Mouse (Mus musculus) hindbrain, embryonic 11.5 days (tissue): ENCODE data around the gene Ptafr. TPM values are rescaled to one million over a fixed set of nuclear protein-coding genes. Genes with fewer than 3 reads are reported as not detected.
A peak's percentile ranks its signal among the peaks of the same experiment; 100 is the strongest.

ENCODE experiments used
- ATAC-seq: fragments of 200-750 bp; cut with Nextera tagmentation; 2 replicates; pipeline ENCODE4 v1.8.0; 2017; ENCODE audit warnings: mild to moderate bottlenecking, moderate TSS enrichment, moderate library complexity; ENCODE audit not compliant: low FRiP score
- DNase-seq: peaks from one replicate; pipeline ENCODE4 v3.0.0-alpha.2; 2015; ENCODE audit warnings: low spot score
- H3K27ac ChIP-seq: fragments of 300-500 bp; sonication (generic); 2 replicates; pipeline ENCODE4 v1.5.1; 2014; ENCODE audit warnings: mild to moderate bottlenecking, low read depth, low read length
- H3K27me3 ChIP-seq: fragments of 300-500 bp; sonication (generic); 2 replicates; pipeline ENCODE4 v1.6.1; 2014; ENCODE audit warnings: mild to moderate bottlenecking, low read length, moderate library complexity, mixed read lengths; ENCODE audit not compliant: control insufficient read depth, insufficient read depth
- H3K36me3 ChIP-seq: fragments of 300-500 bp; sonication (generic); 2 replicates; pipeline ENCODE4 v1.6.1; 2014; ENCODE audit warnings: mild to moderate bottlenecking, low read length, moderate library complexity, mixed read lengths; ENCODE audit not compliant: control insufficient read depth, insufficient read depth
- H3K4me1 ChIP-seq: fragments of 300-500 bp; sonication (generic); replicated peaks from 2 replicates; pipeline ENCODE4 v1.6.1; 2014; ENCODE audit warnings: low read length, mixed read lengths; ENCODE audit not compliant: control insufficient read depth, insufficient read depth
- H3K4me2 ChIP-seq: fragments of 300-500 bp; sonication (generic); replicated peaks from 2 replicates; pipeline ENCODE4 v1.6.1; 2014; ENCODE audit warnings: mild to moderate bottlenecking, low read depth, low read length
- H3K4me3 ChIP-seq: fragments of 300-500 bp; sonication (generic); 2 replicates; pipeline ENCODE4 v1.5.1; 2014; ENCODE audit warnings: low read depth, low read length
- H3K9ac ChIP-seq: fragments of 300-500 bp; sonication (generic); 2 replicates; pipeline ENCODE4 v1.6.1; 2014; ENCODE audit warnings: low read depth, low read length
- H3K9me3 ChIP-seq: fragments of 300-500 bp; sonication (generic); 2 replicates; pipeline ENCODE4 v1.6.1; 2016; ENCODE audit warnings: low read length; ENCODE audit not compliant: control insufficient read depth
- WGBS: fragments of 180-500 bp; shearing (Covaris S2); extraction: QIAGEN DNeasy Blood & Tissue Kit; methylation state at CpG from one replicate; pipeline ENCODE4 v1.1.7; 2014; 5-methylcytosine and 5-hydroxymethylcytosine counted together
- polyA plus RNA-seq: library from polyadenylated mRNA; unstranded; fragments of >200 nt; fragmentation: Nextera tagmentation; extraction: Ambion mirVana; gene quantifications from 2 replicates; pipeline ENCODE4 v1.2.1, GENCODE M21; 2014

Gene Ptafr
- polyA plus RNA-seq, 1 experiment from 2014 or later: 0.37 TPM

GRCm38 (mm10) chr4:132611320-132611719, 47.5 kb downstream of the Ptafr start:
- Histone ChIP-seq H3K4me2 (no peak overlapping the region), H3K9ac (no peak overlapping the region), H3K36me3 (no peaks in the 10 kb centered on the region), H3K27me3 (no peaks in the 10 kb centered on the region), H3K4me3 (no peak overlapping the region), H3K27ac (no peak overlapping the region), H3K4me1 (no peaks in the 10 kb centered on the region), H3K9me3 (no peaks in the 10 kb centered on the region)
- 84% methylated on average over 8 of the region's 8 CpGs for WGBS
- no peak for ATAC-seq
- no peak for DNase-seq

GRCm38 (mm10) chr4:132617873-132618272, 54.0 kb downstream of the Ptafr start:
- whole genome bisulfite sequencing: 90% methylated on average over 6 of the region's 6 CpGs
- H3K27ac ChIP-seq: no peak overlapping the region
- no peak overlapping the region for H3K4me2 ChIP-seq
- DNase-seq (no peak), ATAC-seq (no peak)
- H3K36me3 ChIP-seq: no peaks in the 10 kb centered on the region
- H3K4me1 ChIP-seq: no peaks in the 10 kb centered on the region
- no peaks in the 10 kb centered on the region for H3K27me3 ChIP-seq
- H3K9me3 ChIP-seq: no peaks in the 10 kb centered on the region
- no peak overlapping the region for H3K4me3 ChIP-seq
- H3K9ac ChIP-seq: no peak overlapping the region

- Histone ChIP-seq H3K9ac (no peak overlapping the region), H3K36me3 (no peaks in the 10 kb centered on the region), H3K4me3 (no peak overlapping the region), H3K4me2 (no peak overlapping the region), H3K4me1 (no peaks in the 10 kb centered on the region), H3K27me3 (no peaks in the 10 kb centered on the region), H3K27ac (no peak overlapping the region), H3K9me3 (no peaks in the 10 kb centered on the region)
- WGBS: 85% methylated on average over 10 of the region's 10 CpGs
- ATAC-seq: no peak
- DNase-seq: no peak
These were observed 55.0 kb downstream of the Ptafr start for GRCm38 (mm10) chr4:132618850-132619375.

- no peaks in the 10 kb centered on the region for H3K4me1 ChIP-seq
- no peaks in the 10 kb centered on the region for H3K36me3 ChIP-seq
- 84% methylated on average over 4 of the region's 4 CpGs for WGBS
- H3K4me2 ChIP-seq: no peak overlapping the region
- ATAC-seq (no peak), DNase-seq (no peak)
- no peak overlapping the region for H3K4me3 ChIP-seq
- no peak overlapping the region for H3K9ac ChIP-seq
- H3K27ac ChIP-seq: no peak overlapping the region
- H3K9me3 ChIP-seq: no peaks in the 10 kb centered on the region
- H3K27me3 ChIP-seq: no peaks in the 10 kb centered on the region
These were observed 56.3 kb downstream of the Ptafr start for GRCm38 (mm10) chr4:132620134-132620533.

GRCm38 (mm10) chr4:132621287-132622068, 57.6 kb downstream of the Ptafr start:
- ATAC-seq: no peak
- no peak overlapping the region for H3K9ac ChIP-seq
- 72% methylated on average over 7 of the region's 7 CpGs for WGBS
- H3K36me3 ChIP-seq: no peaks in the 10 kb centered on the region
- H3K27me3 ChIP-seq: no peaks in the 10 kb centered on the region
- DNase-seq: no peak
- H3K4me3 ChIP-seq: no peak overlapping the region
- no peak overlapping the region for H3K27ac ChIP-seq
- H3K9me3 ChIP-seq: no peaks in the 10 kb centered on the region
- no peak overlapping the region for H3K4me2 ChIP-seq
- H3K4me1 ChIP-seq: no peaks in the 10 kb centered on the region

- H3K36me3 ChIP-seq: no peaks in the 10 kb centered on the region
- ATAC-seq: no peak
These were observed 60.3 kb downstream of the Ptafr start for GRCm38 (mm10) chr4:132624034-132624657.

GRCm38 (mm10) chr4:132628830-132629229, 65.0 kb downstream of the Ptafr start:
- Histone ChIP-seq H3K4me1 (no peaks in the 10 kb centered on the region), H3K36me3 (no peaks in the 10 kb centered on the region), H3K27me3 (no peaks in the 10 kb centered on the region), H3K4me2 (no peak overlapping the region), H3K27ac (no peak overlapping the region), H3K9ac (no peak overlapping the region), H3K9me3 (no peaks in the 10 kb centered on the region), H3K4me3 (no peak overlapping the region)
- WGBS: 18% methylated on average over 2 of the region's 2 CpGs
- no peak for ATAC-seq
- DNase-seq: peak; percentile 49

More at GRCm38 (mm10) chr4:132624034-132624657, 60.3 kb downstream of the Ptafr start:
- DNase-seq: no peak
- Histone ChIP-seq H3K27me3 (no peaks in the 10 kb centered on the region), H3K4me2 (no peak overlapping the region), H3K27ac (no peak overlapping the region), H3K4me1 (no peaks in the 10 kb centered on the region), H3K9me3 (no peaks in the 10 kb centered on the region), H3K4me3 (no peak overlapping the region), H3K9ac (no peak overlapping the region)
- 88% methylated on average over 5 of the region's 5 CpGs for WGBS
